Mouse (Mus musculus) C2C12 (cell line): ENCODE results near the gene Nav2. TPM values are rescaled to one million over a fixed set of nuclear protein-coding genes. Genes with fewer than 3 reads are reported as not detected.

Experiments
- H3K27me3 ChIP-seq: one replicate; pipeline ENCODE4 v1.6.1; 2011; ENCODE audit not compliant: control insufficient read depth, insufficient read depth, insufficient read length
- H3K36me3 ChIP-seq: one replicate; pipeline ENCODE4 v1.6.1; 2011; ENCODE audit not compliant: control insufficient read depth, insufficient read depth
- H3K4me3 ChIP-seq: one replicate; pipeline ENCODE4 v1.5.1; 2011; ENCODE audit warnings: mild to moderate bottlenecking, control low read depth; ENCODE audit not compliant: poor library complexity, insufficient read depth, severe bottlenecking
- H3K79me2 ChIP-seq: one replicate; pipeline ENCODE4 v1.6.1; 2011; ENCODE audit not compliant: control insufficient read depth, insufficient read depth
- H3K79me3 ChIP-seq: one replicate; pipeline ENCODE4 v1.6.1; 2011; ENCODE audit warnings: low read depth, control low read depth
- H3ac ChIP-seq: one replicate; pipeline ENCODE3; 2011; ENCODE audit warnings: low read depth; ENCODE audit not compliant: control insufficient read depth, insufficient read length
- CEBPB ChIP-seq: IDR thresholded peaks from one replicate; pipeline ENCODE4 v1.6.1; 2011; ENCODE audit warnings: low read depth, mild to moderate bottlenecking, control low read depth, moderate library complexity
- CTCF ChIP-seq: IDR thresholded peaks from one replicate; pipeline ENCODE4 v1.5.1; 2011; ENCODE audit not compliant: control insufficient read depth, insufficient read depth, insufficient read length
- FOSL1 ChIP-seq: IDR thresholded peaks from one replicate; pipeline ENCODE4 v1.8.0; 2011; ENCODE audit warnings: mild to moderate bottlenecking, low read length; ENCODE audit not compliant: poor library complexity, insufficient read depth, severe bottlenecking
- MAX ChIP-seq: IDR thresholded peaks from one replicate; pipeline ENCODE4 v1.6.1; 2011; ENCODE audit warnings: mild to moderate bottlenecking, control low read depth
- MYOD1 ChIP-seq: IDR thresholded peaks from one replicate; pipeline ENCODE4 v1.6.1; 2011; ENCODE audit warnings: low read depth; ENCODE audit not compliant: control insufficient read depth, insufficient read length
- MYOG ChIP-seq: IDR thresholded peaks from one replicate; pipeline ENCODE4 v1.6.1; 2011; ENCODE audit not compliant: control insufficient read depth, insufficient read length; ENCODE audit errors: extremely low read depth
- USF1 ChIP-seq: IDR thresholded peaks from one replicate; pipeline ENCODE4 v1.6.1; 2011; ENCODE audit warnings: low read depth, mild to moderate bottlenecking, control low read depth, moderate library complexity
- polyA plus RNA-seq: library from polyadenylated mRNA; unstranded; fragments of >200 nt; fragmentation: generic; extraction: Trizol; gene quantifications from one replicate; pipeline ENCODE4 v1.2.1, GENCODE M21; 2012; ENCODE audit warnings: missing spikeins

The Nav2 gene
- polyA plus RNA-seq, 1 experiment: 4.7 TPM

DNA sequence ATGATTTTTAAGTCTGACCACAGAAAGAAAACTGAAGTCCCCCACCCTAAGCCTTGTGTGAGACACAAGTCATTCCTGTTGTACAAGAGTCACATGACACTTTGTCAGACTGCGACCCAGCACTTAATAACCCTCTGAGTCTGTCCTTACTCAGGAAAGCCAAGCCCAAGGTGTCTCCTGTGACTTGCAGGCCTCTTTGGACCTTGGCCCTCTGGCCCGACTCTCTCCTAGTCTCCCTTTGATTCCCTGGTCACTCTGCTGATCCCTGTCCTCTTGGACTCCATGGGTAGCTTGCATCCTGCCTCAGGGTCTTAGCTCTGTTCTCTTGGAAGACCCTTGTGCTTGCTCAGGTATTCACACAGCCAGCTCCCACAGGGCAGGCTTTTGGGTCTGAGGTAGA lies 612.0 kb downstream of the Nav2 start:
- Histone ChIP-seq H3K27me3 (no peaks in the 10 kb centered on the region), H3K79me3 (no peaks in the 10 kb centered on the region), H3K4me3 (no peak overlapping the region), H3K79me2 (no peaks in the 10 kb centered on the region), H3K36me3 (no peaks in the 10 kb centered on the region), H3ac (no peak overlapping the region)
- TF ChIP-seq MYOG (no peak), FOSL1 (no peak), MYOD1 (no peak), MAX (no peak), CTCF (no peak), USF1 (no peak), CEBPB (no peak)

DNA sequence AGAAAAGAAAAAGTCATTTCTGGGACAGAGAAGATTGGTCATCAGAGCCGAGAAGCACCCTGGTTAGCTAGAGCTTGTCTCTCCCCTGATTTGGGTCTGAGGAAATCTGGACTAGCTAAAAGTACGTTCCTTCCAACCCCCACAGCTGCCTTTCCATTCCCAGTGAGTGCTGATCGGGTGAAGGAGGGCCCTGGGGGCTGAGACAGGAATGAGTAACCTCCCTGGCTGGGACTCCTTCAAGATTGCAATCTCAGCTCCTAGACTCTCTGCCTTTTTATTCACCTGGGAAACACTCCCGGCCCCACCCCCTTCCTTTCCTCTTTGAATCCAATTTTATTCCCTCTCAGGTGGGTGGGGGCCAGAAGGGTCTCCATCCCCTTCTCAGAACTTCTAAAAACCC lies 612.8 kb downstream of the Nav2 start:
- no peaks in the 10 kb centered on the region for H3K27me3 ChIP-seq
- no peak overlapping the region for H3ac ChIP-seq
- TF ChIP-seq MYOG (no peak), USF1 (no peak), CTCF (no peak), CEBPB (no peak)
- H3K36me3 ChIP-seq: no peaks in the 10 kb centered on the region
- H3K79me3 ChIP-seq: no peaks in the 10 kb centered on the region
- no peaks in the 10 kb centered on the region for H3K79me2 ChIP-seq
- no peak overlapping the region for H3K4me3 ChIP-seq

DNA sequence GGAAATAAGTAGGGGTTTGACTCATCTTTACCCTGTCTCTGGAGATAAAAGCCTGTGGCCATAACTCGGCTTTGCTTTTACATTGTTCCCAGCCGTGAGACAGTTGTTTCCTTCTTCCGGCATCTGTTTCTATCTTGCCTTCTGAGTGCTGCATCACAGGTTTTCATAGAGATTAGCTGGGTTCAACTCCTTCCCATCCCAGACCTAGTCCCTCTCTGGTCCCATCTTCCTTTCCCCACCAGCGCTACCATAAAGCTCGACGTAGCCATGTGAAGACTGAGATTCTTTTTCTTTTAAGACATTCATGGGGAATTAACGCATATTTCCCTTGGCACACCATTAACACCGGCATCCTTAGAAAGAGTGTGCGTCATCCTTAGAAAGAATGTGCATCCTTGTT lies 613.5 kb downstream of the Nav2 start:
- TF ChIP-seq MYOD1 (no peak), MYOG (no peak), FOSL1 (no peak), MAX (no peak), USF1 (no peak), CTCF (no peak), CEBPB (no peak)

DNA sequence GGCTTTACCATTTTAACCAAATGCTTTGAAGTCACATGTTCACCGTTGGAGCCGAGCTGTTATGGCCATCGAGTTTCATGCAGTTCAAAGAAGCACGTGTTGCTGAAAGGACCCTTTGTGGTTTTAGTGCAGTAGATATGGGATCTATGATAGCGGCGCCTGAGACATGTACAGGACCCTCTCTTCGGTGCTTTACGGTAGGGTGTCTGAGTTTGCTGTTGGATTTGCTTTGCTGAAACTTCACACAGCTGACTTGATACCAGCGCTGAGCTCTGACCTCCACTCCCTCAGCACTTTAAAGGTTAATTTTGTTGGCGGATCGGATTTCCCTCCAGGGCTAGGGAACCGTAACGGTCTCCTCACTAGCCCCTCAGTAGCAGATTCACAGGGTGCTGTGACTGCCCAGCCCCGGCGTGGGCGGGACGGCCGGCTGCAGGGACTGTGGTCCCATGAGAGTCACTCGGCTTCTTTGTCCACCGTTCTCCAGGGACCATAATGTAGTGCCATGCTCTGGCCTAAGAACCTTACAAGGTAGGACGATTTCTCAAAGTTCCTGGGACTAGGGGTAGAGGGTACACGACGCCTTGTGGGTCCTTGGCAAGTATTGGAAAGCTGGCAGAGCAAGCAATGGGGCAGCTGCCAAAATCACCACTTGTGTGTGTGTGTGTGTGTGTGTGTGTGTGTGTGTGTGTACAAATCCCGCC lies 614.0 kb downstream of the Nav2 start:
- no peaks in the 10 kb centered on the region for H3K27me3 ChIP-seq
- H3ac ChIP-seq: peak overlapping the region; percentile 28
- no peaks in the 10 kb centered on the region for H3K79me3 ChIP-seq
- no peaks in the 10 kb centered on the region for H3K79me2 ChIP-seq
- TF ChIP-seq FOSL1: no peak
- peak; percentile 8 for TF ChIP-seq USF1
- H3K4me3 ChIP-seq: no peak overlapping the region
- H3K36me3 ChIP-seq: no peaks in the 10 kb centered on the region

More for the DNA sequence above, 613.5 kb downstream of the Nav2 start:
- no peaks in the 10 kb centered on the region for H3K27me3 ChIP-seq
- H3ac ChIP-seq: no peak overlapping the region
- H3K36me3 ChIP-seq: no peaks in the 10 kb centered on the region
- H3K79me3 ChIP-seq: no peaks in the 10 kb centered on the region
- H3K4me3 ChIP-seq: no peak overlapping the region
- H3K79me2 ChIP-seq: no peaks in the 10 kb centered on the region

DNA sequence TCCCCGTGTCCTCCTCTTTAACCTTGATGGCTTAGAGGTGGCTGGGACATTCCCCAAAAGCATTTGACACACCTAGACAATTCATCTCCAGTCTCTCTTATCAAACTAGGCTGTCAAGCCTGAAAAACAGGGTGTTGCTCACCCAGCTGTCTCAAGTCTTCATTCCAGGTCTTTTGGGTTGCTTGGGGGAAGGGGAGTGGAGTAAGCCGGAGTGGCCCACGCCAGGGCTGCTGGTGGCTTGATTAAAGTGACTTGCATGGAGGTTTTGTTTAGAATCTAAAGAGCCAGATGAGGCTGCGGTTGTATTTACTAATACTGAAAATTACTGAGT lies 614.6 kb downstream of the Nav2 start:
- Histone ChIP-seq H3K4me3 (no peak overlapping the region), H3K79me2 (no peaks in the 10 kb centered on the region), H3K27me3 (no peaks in the 10 kb centered on the region), H3ac (peak overlapping the region; percentile 8), H3K79me3 (no peaks in the 10 kb centered on the region), H3K36me3 (no peaks in the 10 kb centered on the region)
- no peak for TF ChIP-seq FOSL1
- TF ChIP-seq USF1: no peak
- peak; percentile 25 for TF ChIP-seq MYOD1
- no peak for TF ChIP-seq MAX

DNA sequence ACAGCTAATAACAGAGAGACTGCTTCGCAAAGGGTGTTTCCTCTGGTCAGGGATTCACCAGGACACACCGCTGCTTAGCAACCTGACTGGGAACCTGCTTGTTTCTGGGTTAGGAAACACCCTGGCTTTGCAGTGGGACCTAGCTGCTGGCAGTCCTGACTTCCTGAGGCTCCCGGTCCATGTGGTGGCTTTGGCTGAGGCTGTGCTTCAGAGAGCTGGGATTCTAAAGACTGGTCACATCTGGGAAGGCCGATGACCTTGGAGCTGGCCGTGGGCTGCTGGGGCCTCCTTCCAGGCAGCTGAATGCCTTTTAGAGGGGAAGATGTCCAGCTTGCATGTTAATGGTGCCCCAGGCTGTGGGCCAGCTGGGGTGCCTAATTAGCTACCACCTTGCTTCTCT lies 615.2 kb downstream of the Nav2 start:
- Histone ChIP-seq H3K79me2 (no peaks in the 10 kb centered on the region), H3K79me3 (no peaks in the 10 kb centered on the region)

More for the DNA sequence above, 615.2 kb downstream of the Nav2 start:
- no peaks in the 10 kb centered on the region for H3K36me3 ChIP-seq
- TF ChIP-seq MAX: no peak
- no peak for TF ChIP-seq USF1
- TF ChIP-seq MYOG: no peak
- TF ChIP-seq MYOD1: no peak
- TF ChIP-seq CTCF: no peak
- TF ChIP-seq CEBPB: no peak
- no peak overlapping the region for H3K4me3 ChIP-seq
- H3ac ChIP-seq: no peak overlapping the region
- no peaks in the 10 kb centered on the region for H3K27me3 ChIP-seq
